Mouse (Mus musculus) limb, embryonic 11.5 days (tissue): Measurements from ENCODE around the gene Nfix. TPM values are rescaled to one million over a fixed set of nuclear protein-coding genes. Genes with fewer than 3 reads are reported as not detected.

Experiments used
- ATAC-seq: fragments of 200-750 bp; cut with Nextera tagmentation; 2 replicates; pipeline ENCODE4 v1.8.0; 2017; ENCODE audit warnings: low read depth; ENCODE audit not compliant: insufficient number of reproducible peaks, low FRiP score, low TSS enrichment
- DNase-seq: peaks from one replicate; pipeline ENCODE4 v3.0.0-alpha.2; 2015; ENCODE audit warnings: low spot score
- H3K27ac ChIP-seq: fragments of 300-500 bp; sonication (generic); replicated peaks from 2 replicates; pipeline ENCODE4 v1.5.1; 2014; ENCODE audit warnings: low read depth, mild to moderate bottlenecking, low read length
- H3K27me3 ChIP-seq: fragments of 300-500 bp; sonication (generic); 2 replicates; pipeline ENCODE4 v1.6.1; 2014; ENCODE audit warnings: mild to moderate bottlenecking, low read length, mixed read lengths; ENCODE audit not compliant: control insufficient read depth, insufficient read depth
- H3K36me3 ChIP-seq: fragments of 300-500 bp; sonication (generic); 2 replicates; pipeline ENCODE4 v1.6.1; 2014; ENCODE audit warnings: mild to moderate bottlenecking, low read length, moderate library complexity, mixed read lengths; ENCODE audit not compliant: control insufficient read depth, insufficient read depth
- H3K4me1 ChIP-seq: fragments of 300-500 bp; sonication (generic); 2 replicates; pipeline ENCODE4 v1.6.1; 2014; ENCODE audit warnings: low read length, mixed read lengths; ENCODE audit not compliant: control insufficient read depth, insufficient read depth
- H3K4me2 ChIP-seq: fragments of 300-500 bp; sonication (generic); 2 replicates; pipeline ENCODE4 v1.6.1; 2014; ENCODE audit warnings: low read depth, mild to moderate bottlenecking, moderate library complexity; ENCODE audit not compliant: severe bottlenecking
- H3K4me3 ChIP-seq: fragments of 300-500 bp; sonication (generic); 2 replicates; pipeline ENCODE4 v1.5.1; 2014; ENCODE audit warnings: low read depth, low read length
- H3K9ac ChIP-seq: fragments of 300-500 bp; sonication (generic); 2 replicates; pipeline ENCODE4 v1.6.1; 2014; ENCODE audit warnings: mild to moderate bottlenecking, low read length
- H3K9me3 ChIP-seq: fragments of 300-500 bp; sonication (generic); 2 replicates; pipeline ENCODE4 v1.6.1; 2016; ENCODE audit warnings: low read length; ENCODE audit not compliant: control insufficient read depth
- WGBS: fragments of 180-500 bp; shearing (Covaris S2); extraction: QIAGEN DNeasy Blood & Tissue Kit; methylation state at CpG from one replicate; pipeline ENCODE4 v1.1.7; 2014; 5-methylcytosine and 5-hydroxymethylcytosine counted together
- polyA plus RNA-seq: library from polyadenylated mRNA; unstranded; fragments of >200 nt; fragmentation: Nextera tagmentation; extraction: Ambion mirVana; gene quantifications from 2 replicates; pipeline ENCODE4 v1.2.1, GENCODE M21; 2014

Gene Nfix
- polyA plus RNA-seq, 1 experiment from 2014 or later: 4.6 TPM

GRCm38 (mm10) chr8:84731371-84732177 is 68.6 kb downstream of the Nfix start:
- no peak for DNase-seq
- H3K4me2 ChIP-seq: no peak overlapping the region
- H3K4me1 ChIP-seq: peaks cover 33% of the 10 kb centered on the region
- no peak overlapping the region for H3K4me3 ChIP-seq
- H3K27me3 ChIP-seq: peaks cover 10% of the 10 kb centered on the region
- no peaks in the 10 kb centered on the region for H3K9me3 ChIP-seq
- no peak overlapping the region for H3K9ac ChIP-seq
- WGBS: 76% methylated on average over 11 of the region's 11 CpGs
- H3K36me3 ChIP-seq: 0 out of 2 replicates have a peak, but pooled peaks cover 4% of the 10 kb centered on the region
- no peak for ATAC-seq
- 0 out of 2 replicates have a peak overlapping the region, but pooled peaks have one; percentile 33 for H3K27ac ChIP-seq

DNA sequence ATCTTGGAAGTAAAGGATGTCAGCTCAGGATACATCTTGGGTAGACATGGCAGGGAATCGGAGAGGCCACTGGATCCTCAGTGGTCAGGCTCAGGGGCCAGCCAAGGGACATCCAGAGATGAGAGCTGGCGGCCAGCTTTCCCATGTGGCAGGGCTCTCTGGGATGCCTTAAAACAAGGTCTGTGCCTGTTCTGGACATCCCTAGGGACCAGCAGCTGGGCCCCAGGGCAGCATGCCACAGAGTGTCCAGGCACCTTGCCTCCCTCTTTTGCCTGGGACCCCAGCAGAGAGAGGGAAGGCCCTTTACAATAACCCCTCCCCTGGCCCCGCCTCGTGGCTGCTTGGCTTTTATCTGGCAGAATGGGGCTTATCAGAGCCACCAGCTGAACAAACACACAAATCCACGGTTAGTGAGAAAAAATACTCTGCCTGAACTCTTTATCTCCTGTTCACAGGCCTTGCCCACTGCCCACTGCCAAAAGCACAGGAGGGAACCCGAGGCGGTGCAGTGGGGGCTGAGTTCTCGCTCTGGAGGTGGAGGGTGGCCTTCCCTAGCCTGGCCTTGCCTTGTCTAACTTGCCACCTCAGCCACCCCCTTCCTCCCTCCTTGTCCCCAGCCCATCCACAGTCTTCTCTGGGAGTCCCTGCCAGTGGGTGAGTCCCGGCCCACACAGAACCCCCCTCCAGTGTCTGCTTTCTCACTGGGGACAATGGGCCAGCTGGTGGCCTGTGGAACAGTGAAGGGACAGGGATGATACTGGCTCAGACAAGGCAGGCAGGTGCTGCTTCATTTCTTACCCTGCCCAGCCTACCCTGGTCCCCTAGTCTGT is 69.4 kb downstream of the Nfix start:
- H3K9ac ChIP-seq: no peak overlapping the region
- H3K36me3 ChIP-seq: 0 out of 2 replicates have a peak, but pooled peaks cover 4% of the 10 kb centered on the region
- peaks cover 29% of the 10 kb centered on the region for H3K4me1 ChIP-seq
- ATAC-seq (no peak), DNase-seq (no peak)
- H3K4me3 ChIP-seq: no peak overlapping the region
- 48% methylated on average over 9 of the region's 9 CpGs for WGBS
- peaks cover 5% of the 10 kb centered on the region; the same call in 1 of the 2 replicates for H3K27me3 ChIP-seq
- no peaks in the 10 kb centered on the region for H3K9me3 ChIP-seq
- 0 out of 2 replicates have a peak overlapping the region, but pooled peaks have one; percentile 33 for H3K27ac ChIP-seq
- no peak overlapping the region; the same call in 1 of the 2 replicates for H3K4me2 ChIP-seq

DNA sequence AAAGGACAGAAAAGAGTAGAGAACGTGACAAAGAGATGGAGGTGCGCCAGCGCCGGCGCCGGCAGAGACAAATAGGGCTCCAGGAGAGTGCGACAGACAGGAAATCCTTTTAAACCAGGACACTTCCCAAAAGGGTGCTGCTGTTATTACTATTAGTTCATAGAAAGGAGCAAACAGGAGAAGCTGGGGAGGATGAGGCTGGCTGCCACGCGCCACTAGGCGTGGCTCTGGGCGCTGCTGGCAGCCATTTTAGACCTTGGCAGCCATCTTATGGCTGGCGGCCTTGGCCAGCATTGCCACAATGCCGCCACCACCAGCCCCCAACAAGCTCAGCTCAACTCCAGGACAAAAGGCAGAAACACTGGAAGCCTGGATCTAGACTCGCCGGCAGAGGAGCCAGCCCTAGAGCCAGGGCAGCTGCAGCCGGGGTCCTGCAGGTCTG is 70.2 kb downstream of the Nfix start:
- H3K9ac ChIP-seq: no peak overlapping the region
- no peak overlapping the region for H3K4me3 ChIP-seq
- no peak overlapping the region for H3K27ac ChIP-seq
- 93% methylated on average over 16 of the region's 16 CpGs for WGBS
- H3K4me1 ChIP-seq: peaks cover 32% of the 10 kb centered on the region
- H3K9me3 ChIP-seq: no peaks in the 10 kb centered on the region
- H3K4me2 ChIP-seq: no peak overlapping the region
- peaks cover 3% of the 10 kb centered on the region; the same call in 1 of the 2 replicates for H3K27me3 ChIP-seq
- DNase-seq (no peak), ATAC-seq (no peak)
- 0 out of 2 replicates have a peak, but pooled peaks cover 4% of the 10 kb centered on the region for H3K36me3 ChIP-seq

- Histone ChIP-seq H3K9ac (no peak overlapping the region), H3K4me2 (no peak overlapping the region), H3K27ac (no peak overlapping the region), H3K4me1 (peaks cover 43% of the 10 kb centered on the region), H3K4me3 (no peak overlapping the region), H3K27me3 (no peaks in the 10 kb centered on the region; the same call in 1 of the 2 replicates), H3K36me3 (0 out of 2 replicates have a peak, but pooled peaks cover 4% of the 10 kb centered on the region), H3K9me3 (no peaks in the 10 kb centered on the region)
- 79% methylated on average over 3 of the region's 3 CpGs for WGBS
- no peak for ATAC-seq
- no peak for DNase-seq
These were observed 71.7 kb downstream of the Nfix start for GRCm38 (mm10) chr8:84728474-84728873.

DNA sequence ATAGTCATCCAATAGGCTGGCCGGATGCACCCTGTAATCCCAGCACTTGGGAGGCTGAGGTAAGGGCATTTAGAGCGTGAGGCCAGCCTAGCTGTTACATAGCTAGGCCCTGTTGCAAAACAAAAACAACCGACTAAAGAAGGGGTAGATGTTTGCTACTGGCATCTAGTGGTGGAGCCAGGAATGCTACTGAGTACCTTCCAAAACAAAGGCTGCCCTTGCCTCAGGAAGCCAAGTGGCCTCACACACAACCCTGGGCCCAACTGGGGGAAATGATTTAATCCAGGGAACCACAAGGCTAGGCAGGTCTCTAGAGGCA is 74.2 kb downstream of the Nfix start:
- Histone ChIP-seq H3K9ac (no peak overlapping the region), H3K4me1 (peaks cover 57% of the 10 kb centered on the region), H3K9me3 (no peaks in the 10 kb centered on the region), H3K27ac (0 out of 2 replicates have a peak overlapping the region, but pooled peaks have one; percentile 99), H3K36me3 (peaks cover 4% of the 10 kb centered on the region; the same call in 1 of the 2 replicates), H3K4me3 (no peak overlapping the region), H3K4me2 (no peak overlapping the region), H3K27me3 (0 out of 2 replicates have a peak, but pooled peaks cover 3% of the 10 kb centered on the region)
- DNase-seq (no peak), ATAC-seq (no peak)
- WGBS: 25% methylated on average over 3 of the region's 3 CpGs

GRCm38 (mm10) chr8:84725246-84725940 is 74.8 kb downstream of the Nfix start:
- no peak for DNase-seq
- no peak overlapping the region for H3K4me3 ChIP-seq
- 53% methylated on average over 10 of the region's 10 CpGs for WGBS
- peak overlapping the region; percentile 99; the same call in 1 of the 2 replicates for H3K27ac ChIP-seq
- H3K4me2 ChIP-seq: no peak overlapping the region
- ATAC-seq: no peak
- H3K9me3 ChIP-seq: no peaks in the 10 kb centered on the region
- 0 out of 2 replicates have a peak, but pooled peaks cover 3% of the 10 kb centered on the region for H3K27me3 ChIP-seq
- H3K9ac ChIP-seq: peak overlapping the region; percentile 28; the same call in 1 of the 2 replicates
- peaks cover 58% of the 10 kb centered on the region for H3K4me1 ChIP-seq
- peaks cover 4% of the 10 kb centered on the region; the same call in 1 of the 2 replicates for H3K36me3 ChIP-seq

GRCm38 (mm10) chr8:84724683-84725082 is 75.5 kb downstream of the Nfix start:
- WGBS: 38% methylated on average over 9 of the region's 9 CpGs
- no peak for ATAC-seq
- DNase-seq: no peak
- Histone ChIP-seq H3K4me1 (peaks cover 58% of the 10 kb centered on the region), H3K4me3 (no peak overlapping the region), H3K4me2 (peak overlapping the region; percentile 55), H3K27ac (peak overlapping the region; percentile 99), H3K36me3 (peaks cover 4% of the 10 kb centered on the region; the same call in 1 of the 2 replicates), H3K9me3 (no peaks in the 10 kb centered on the region), H3K27me3 (0 out of 2 replicates have a peak, but pooled peaks cover 3% of the 10 kb centered on the region), H3K9ac (peak overlapping the region; percentile 22; the same call in 1 of the 2 replicates)
